Mouse (Mus musculus) Patski (cell line): ENCODE results near the gene Dxo. TPM values are rescaled to one million over a fixed set of nuclear protein-coding genes. Genes with fewer than 3 reads are reported as not detected.

Experiments used
- ATAC-seq: fragments of 100-300 bp; one replicate; pipeline ENCODE4 v1.8.0; 2021
- CTCF ChIA-PET: fragments of 350-600 bp; sonication (Branson Sonifier 250); formaldehyde crosslinking; loops from one replicate; lab custom pipeline; 2022; ENCODE audit warnings: inconsistent platforms; lab: Charles Lee
- POLR2A ChIA-PET: fragments of 350-600 bp; sonication (Branson Sonifier 250); formaldehyde crosslinking; loops from one replicate; lab custom pipeline; 2022; ENCODE audit warnings: antibody characterized with exemption, inconsistent platforms; lab: Charles Lee
- DNase-seq: peaks from one replicate; pipeline ENCODE4 v3.0.0-alpha.2; 2011; ENCODE audit warnings: low read depth, low spot score
- H3K27me3 ChIP-seq: fragments of 371-371 bp; one replicate; pipeline ENCODE4 v1.5.1; 2021
- CTCF ChIP-seq: fragments of 100-300 bp; IDR thresholded peaks from one replicate; pipeline ENCODE4 v1.5.1; 2021
- in situ Hi-C: fragments of 300-500 bp; cut with MboI; formaldehyde crosslinking; loops from 3 replicates; pipeline ENCODE4 v1.11.1; 2018; ENCODE audit warnings: low pct_unique_long_range_greater_than_20kb, mixed read lengths
- polyA plus RNA-seq: library from polyadenylated mRNA; unstranded; gene quantifications from one replicate; pipeline ENCODE4 v1.2.3, GENCODE M21; 2021

Gene Dxo
- polyA plus RNA-seq, 1 experiment from 2014 or later: 34.4 TPM

DNA sequence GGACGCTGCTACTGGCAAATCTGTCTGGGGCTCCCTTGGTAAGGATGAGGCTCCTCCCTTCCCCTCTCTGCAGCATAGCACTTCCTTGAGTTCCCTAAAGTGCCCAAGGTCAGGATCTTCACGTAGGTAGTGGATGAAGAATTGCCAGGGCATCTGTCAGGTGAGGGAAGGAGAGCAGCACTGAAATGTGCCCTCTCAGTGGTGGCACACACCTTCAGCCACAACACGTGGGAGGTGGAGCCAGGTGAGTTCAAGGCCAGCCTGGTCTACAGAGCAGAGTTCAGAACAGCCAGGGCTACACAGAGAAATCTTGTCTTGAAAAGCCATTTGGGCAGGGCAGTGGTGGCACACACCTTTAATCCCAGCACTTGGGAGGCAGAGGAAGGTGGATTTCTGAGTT is 17.9 kb downstream of the Dxo start:
- POLR2A ChIA-PET: no interaction called here

DNA sequence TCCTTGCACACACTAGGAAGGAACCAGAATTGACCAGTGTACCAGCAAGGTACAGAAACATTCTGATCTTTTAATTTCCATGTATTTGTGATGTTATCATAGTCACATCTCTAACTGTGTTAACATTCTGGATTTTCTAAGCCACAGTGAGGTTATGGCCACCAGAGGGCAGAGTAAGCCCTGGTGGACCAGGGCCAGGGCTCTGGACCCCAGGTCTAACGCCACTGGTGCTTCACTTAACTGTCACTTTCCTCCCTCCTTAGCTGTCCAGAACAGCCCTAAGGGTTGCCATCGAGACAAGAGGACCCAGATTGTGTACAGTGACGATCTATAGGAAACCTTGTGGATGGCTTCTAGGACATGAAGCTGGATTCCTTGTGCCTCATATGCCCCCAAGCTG is 19.0 kb downstream of the Dxo start:
- TF ChIP-seq CTCF: no peak
- CTCF ChIA-PET: interaction anchor here (0.8 to 2.9 kb wide), 15 partner anchors 8 to 95 kb away, joined by 3 to 15 read pairs (median 5); partner anchors contain the start of gene Zbtb12
- in situ Hi-C loops: loop anchor here (5.0 kb wide), 1 partner anchor 36 kb away; no protein-coding TSS in a partner anchor
- POLR2A ChIA-PET: interaction anchor here (0.6 to 0.8 kb wide), 3 partner anchors 43 to 821 kb away, joined by 3 to 4 read pairs (median 3); no protein-coding TSS in a partner anchor
- ATAC-seq: no peak
- H3K27me3 ChIP-seq: no peaks in the 10 kb centered on the region
- no peak for DNase-seq

More for the DNA sequence above, 17.9 kb downstream of the Dxo start:
- in situ Hi-C loops: loop anchor here (5.0 kb wide), 1 partner anchor 38 kb away; no protein-coding TSS in a partner anchor
- ATAC-seq (no peak), DNase-seq (no peak)
- TF ChIP-seq CTCF: no peak
- CTCF ChIA-PET: interaction anchor here (0.9 to 2.9 kb wide), 4 partner anchors 9 to 126 kb away, joined by 3 to 15 read pairs (median 5); partner anchors contain the start of gene Zbtb12
- H3K27me3 ChIP-seq: no peaks in the 10 kb centered on the region

DNA sequence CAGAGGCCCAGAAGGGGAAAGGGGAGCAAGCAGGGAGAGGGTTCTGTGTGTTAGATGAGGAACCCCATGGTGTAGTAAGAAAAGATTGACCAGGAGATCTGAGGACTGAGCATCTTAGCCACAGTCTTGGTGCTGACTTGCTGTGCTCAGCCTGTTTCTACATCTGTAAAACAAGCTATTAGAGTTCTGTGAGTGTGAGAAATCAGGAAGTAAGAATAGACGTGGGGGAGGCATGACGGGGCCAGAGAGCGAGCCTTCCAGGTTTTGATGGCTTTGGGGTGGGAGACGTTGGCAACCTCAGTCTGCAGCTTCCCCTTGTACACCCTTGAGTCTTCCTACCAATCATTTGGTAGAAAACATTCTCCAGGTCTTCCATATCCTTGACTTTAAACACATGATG is 21.9 kb downstream of the Dxo start:
- ChIA-PET POLR2A (no interaction called here), CTCF (no interaction called here)
- ATAC-seq: no peak
- DNase-seq: no peak
- no peaks in the 10 kb centered on the region for H3K27me3 ChIP-seq
- no peak for TF ChIP-seq CTCF
- in situ Hi-C loops: loop anchor here (5.0 kb wide), 1 partner anchor 34 kb away; no protein-coding TSS in a partner anchor

DNA sequence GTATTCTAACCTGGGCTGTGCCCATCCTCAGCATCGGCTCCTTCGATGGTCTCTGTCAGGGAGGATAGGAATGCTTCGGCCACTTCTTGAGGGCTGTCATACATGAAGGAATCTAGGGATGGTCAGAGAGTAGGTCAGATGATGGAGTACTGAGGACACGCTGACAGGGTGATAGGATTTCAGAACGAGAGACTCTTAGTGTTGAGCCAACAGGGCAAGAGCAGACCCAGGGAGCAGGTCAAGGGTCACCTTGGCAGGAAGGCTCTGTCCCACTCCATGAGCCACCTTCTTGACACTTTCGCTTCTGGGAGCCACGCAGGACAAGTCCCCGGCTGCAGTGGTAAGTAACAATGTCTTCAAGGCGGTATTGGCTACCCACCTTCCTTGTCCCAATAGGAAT is 23.7 kb downstream of the Dxo start:
- DNase-seq (no peak), ATAC-seq (no peak)
- ChIA-PET POLR2A (interaction anchor here (0.6 kb wide), 1 partner anchor 19 kb away, joined by 3 read pairs; the partner anchor contains the start of gene Zbtb12), CTCF (no interaction called here)
- in situ Hi-C loops: loop anchor here (5.0 kb wide), 1 partner anchor 82 kb away; no protein-coding TSS in a partner anchor
- H3K27me3 ChIP-seq: no peaks in the 10 kb centered on the region
- no peak for TF ChIP-seq CTCF

DNA sequence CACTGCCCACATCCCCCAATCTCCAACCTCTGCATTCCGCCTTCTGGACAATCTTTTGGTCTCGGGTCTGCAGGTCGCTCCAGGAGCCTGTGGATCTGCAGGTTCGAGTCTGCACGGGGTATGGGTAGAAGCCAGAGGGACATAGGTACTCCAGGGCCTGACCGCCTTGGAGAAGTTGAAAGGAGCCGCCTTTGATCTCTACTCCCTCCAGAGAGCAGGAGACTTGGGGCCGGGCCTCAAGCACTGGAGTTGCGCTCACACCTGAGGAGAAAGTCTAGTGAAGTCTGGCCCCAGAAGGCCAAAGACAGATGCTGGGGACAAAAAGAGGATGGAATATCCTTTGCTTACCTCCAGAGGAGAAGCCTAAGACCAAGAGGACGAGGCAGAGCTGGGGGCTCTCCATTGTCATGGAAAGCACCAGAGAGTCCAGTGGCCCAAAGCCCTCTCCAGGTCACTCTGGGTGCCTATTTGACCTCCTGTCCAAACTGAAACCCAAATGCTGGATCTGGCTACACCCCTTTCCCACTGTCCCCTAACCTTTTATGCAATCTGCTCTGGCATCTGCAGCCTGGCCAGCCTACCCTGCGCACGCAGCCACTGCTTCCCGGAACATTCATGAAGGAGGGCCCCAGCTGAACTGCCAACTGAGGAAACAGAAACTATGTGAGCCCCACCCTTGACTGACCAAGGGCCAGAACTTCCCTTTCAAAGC is 25.0 kb downstream of the Dxo start:
- ATAC-seq (no peak), DNase-seq (no peak)
- no peak for TF ChIP-seq CTCF
- H3K27me3 ChIP-seq: no peaks in the 10 kb centered on the region
- ChIA-PET CTCF (no interaction called here), POLR2A (no interaction called here)
- in situ Hi-C loops: loop anchor here (5.0 kb wide), 1 partner anchor 80 kb away; no protein-coding TSS in a partner anchor

DNA sequence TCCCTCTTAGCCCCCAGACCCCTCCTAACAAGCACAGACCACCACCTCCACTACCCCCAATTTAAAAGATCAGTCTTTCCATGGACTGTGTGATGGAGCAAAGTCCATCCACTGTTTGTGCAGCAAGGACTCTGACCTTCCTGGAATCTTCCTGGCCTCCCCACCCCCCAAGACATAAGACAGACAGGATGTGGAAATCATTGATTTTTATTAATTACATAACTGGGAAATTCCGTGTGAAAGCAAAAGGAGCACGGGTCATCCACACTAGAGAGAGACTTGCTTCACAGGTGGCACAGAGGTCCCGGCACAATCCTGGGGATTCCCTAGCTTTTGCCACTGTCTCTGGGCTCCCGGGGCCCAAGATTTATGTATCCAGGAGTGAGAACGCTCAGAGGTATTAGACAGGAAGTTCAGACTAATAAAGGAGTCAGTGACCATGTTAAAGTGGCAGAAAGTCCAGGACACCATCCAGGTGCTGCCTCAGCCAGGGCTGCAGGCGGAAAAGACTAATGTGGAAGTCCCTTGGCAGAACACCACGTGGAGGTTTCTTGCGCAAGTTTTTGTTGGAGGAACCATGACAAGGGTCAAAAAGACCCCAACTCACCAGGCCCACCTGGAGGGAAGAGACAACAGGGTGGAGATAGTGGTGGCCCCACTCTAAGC is 25.7 kb downstream of the Dxo start, which contains the start of gene Cfb:
TSS of gene Cfb (minus strand) at position 103 of the 666 bp plus-strand sequence.
- TF ChIP-seq CTCF: no peak
- DNase-seq: no peak
- in situ Hi-C loops: loop anchor here (5.0 kb wide), 1 partner anchor 80 kb away; no protein-coding TSS in a partner anchor
- no peaks in the 10 kb centered on the region for H3K27me3 ChIP-seq
- ATAC-seq: no peak
- POLR2A ChIA-PET: no interaction called here
- CTCF ChIA-PET: no interaction called here

DNA sequence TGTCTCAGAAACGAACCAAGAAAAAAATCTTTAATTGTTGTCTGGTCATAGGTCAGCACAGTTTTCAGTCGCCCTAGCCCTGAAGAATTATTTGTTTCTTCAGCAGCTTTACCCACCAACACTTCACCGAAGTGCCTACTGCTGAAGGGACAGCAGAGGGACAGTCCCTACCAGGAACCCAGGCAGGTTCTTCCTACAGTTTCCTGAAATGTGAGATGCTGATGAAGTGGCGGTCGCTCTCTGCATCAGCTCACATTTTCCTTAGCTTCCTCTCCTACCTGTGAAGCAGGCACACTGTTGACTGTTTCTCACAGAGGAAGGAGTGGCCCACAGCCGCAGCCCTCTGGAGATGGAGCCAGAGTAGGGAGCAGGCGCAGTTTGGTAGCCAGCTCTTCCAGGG is 29.2 kb downstream of the Dxo start:
- no peak for ATAC-seq
- POLR2A ChIA-PET: no interaction called here
- no peak for DNase-seq
- CTCF ChIA-PET: interaction anchor here (1.0 kb wide), 1 partner anchor 14 kb away, joined by 3 read pairs; the partner anchor contains the start of gene Zbtb12
- H3K27me3 ChIP-seq: no peaks in the 10 kb centered on the region
- in situ Hi-C loops: no loop called here
- no peak for TF ChIP-seq CTCF

DNA sequence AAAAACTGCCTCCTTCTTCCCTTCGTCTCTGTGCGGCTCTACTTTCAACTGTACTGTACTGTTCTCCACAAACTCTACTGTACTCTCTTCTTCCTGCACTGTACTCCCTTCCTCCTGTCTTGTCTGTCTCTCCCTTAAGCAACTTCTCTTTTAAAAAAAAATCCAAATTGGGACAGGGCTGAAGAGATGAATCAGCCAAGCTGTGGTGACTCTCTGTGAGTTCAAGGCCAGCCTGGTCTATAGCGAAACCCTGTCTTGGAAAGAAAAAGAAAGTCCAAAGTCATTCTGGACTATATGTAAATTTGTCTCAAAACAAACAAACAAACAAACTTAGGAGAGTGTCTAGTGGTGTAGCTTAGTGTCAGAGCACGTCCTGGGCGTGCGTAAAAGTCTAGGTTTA is 37.5 kb downstream of the Dxo start:
- H3K27me3 ChIP-seq: no peaks in the 10 kb centered on the region
- no peak for TF ChIP-seq CTCF
- ChIA-PET CTCF (no interaction called here), POLR2A (no interaction called here)
- DNase-seq: no peak
- in situ Hi-C loops: no loop called here
- ATAC-seq: no peak

DNA sequence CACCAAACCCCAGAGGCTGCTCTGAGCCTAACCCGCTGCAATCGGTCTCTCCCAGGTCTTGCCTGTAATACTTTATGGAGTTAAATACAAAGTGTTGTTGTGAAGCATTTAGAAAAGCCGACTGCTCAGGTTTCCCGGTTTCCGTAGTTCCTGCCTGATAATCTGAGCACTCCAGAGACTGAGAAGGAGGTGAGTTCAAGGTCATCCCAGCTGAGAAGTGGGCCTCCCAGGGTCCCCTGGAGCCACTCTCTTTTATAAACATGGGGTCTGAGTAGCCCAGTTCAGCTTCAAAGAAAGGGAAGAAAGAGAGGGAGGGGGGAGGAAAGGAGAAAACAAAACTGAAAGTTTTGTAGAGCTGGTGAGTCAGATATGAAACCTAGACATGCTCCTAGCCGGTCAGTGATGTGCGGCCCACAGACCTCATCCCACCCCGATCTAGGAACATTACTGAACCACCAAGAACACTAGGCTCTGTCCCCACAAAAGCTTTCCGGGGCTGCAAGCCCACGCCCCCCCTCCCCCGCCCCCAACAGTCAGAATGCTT is 42.6 kb downstream of the Dxo start, which contains the start of gene Zbtb12:
TSS of gene Zbtb12 (plus strand) at position 148 of the 544 bp plus-strand sequence.
- ChIA-PET CTCF (interaction anchor here (1.4 to 2.5 kb wide), 2 partner anchors 13 to 23 kb away, joined by 3 to 15 read pairs; no protein-coding TSS in a partner anchor), POLR2A (interaction anchor here (0.7 kb wide), 1 partner anchor 18 kb away, joined by 3 read pairs; no protein-coding TSS in a partner anchor)
- in situ Hi-C loops: no loop called here
- H3K27me3 ChIP-seq: no peaks in the 10 kb centered on the region
- TF ChIP-seq CTCF: no peak
- DNase-seq: no peak
- ATAC-seq: no peak

DNA sequence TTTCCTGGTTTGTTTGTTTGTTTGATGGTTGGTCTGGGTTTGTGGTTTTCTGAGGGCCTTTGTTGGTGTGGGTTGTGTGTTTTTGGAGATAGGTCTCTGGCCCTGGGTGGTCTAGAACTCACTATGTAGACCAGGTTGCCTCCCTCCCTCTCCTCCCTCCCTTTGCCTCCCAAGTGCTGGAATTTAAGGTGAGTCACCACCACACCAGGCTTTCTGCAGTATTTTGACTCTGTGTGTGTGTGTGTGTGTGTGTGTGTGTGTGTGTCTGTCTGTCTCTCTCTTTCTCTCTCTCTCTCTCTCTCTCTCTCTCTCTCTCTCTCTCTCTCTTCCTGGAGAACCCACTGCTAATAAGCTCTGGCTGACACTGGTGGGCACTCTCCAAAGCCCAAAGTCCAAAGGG is 44.3 kb downstream of the Dxo start:
- ATAC-seq (no peak), DNase-seq (no peak)
- ChIA-PET CTCF (interaction anchor here (1.2 kb wide), 1 partner anchor 9 kb away, joined by 3 read pairs; no protein-coding TSS in a partner anchor), POLR2A (interaction anchor here (0.7 to 1.1 kb wide), 3 partner anchors 11 to 157 kb away, joined by 3 to 4 read pairs (median 4); no protein-coding TSS in a partner anchor)
- TF ChIP-seq CTCF: no peak
- in situ Hi-C loops: no loop called here
- H3K27me3 ChIP-seq: no peaks in the 10 kb centered on the region
